Mouse (Mus musculus): ENCODE results near the gene Gpr180. TPM values are rescaled to one million over a fixed set of nuclear protein-coding genes. Genes with fewer than 3 reads are reported as not detected.

Gene Gpr180
- polyA plus RNA-seq, 1 experiment: 34.6 TPM

DNA sequence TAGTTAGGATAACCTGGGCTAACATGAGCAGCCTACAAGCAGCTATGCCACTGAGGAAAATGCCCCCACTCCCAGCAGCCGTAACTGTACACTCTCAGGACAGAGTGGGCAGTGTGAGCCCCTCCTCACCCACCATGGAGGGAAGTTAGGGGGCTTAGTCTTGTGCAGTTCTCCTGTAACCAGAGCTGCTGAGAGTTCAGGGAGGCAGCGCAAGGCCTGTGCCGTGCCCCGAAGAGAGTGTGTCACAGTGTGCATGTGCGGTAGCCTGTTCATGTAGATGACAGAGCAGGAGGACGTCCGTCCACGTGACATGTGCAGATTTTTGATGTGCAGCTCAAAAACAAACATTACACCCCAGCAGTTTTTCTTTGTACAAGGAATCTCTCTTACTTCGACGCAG is 19.8 kb downstream of the Gpr180 start:
- H3K27ac ChIP-seq (ENCODE audit: insufficient read depth, low read depth, low read length): no peak overlapping the region
- no peaks in the 10 kb centered on the region for H3K4me1 ChIP-seq (ENCODE audit: control insufficient read depth, insufficient read depth, low read length)
- no peak overlapping the region for H3K4me3 ChIP-seq (ENCODE audit: insufficient read depth, low read depth, low read length)
- WGBS: 79% methylated on average over 10 of the region's 10 CpGs
- TF ChIP-seq CTCF (conservative IDR thresholded peaks at IDR 0.05; ENCODE audit: insufficient read depth, insufficient read length, low read depth, low read length) (no peak), POLR2A (IDR thresholded peaks at IDR 0.05; ENCODE audit: low read depth, low read length) (no peak)
- no peaks in the 10 kb centered on the region for H3K27me3 ChIP-seq (replicated peaks; ENCODE audit: control insufficient read depth, insufficient read depth, low read length)
- peaks cover 3% of the 10 kb centered on the region for H3K36me3 ChIP-seq (ENCODE audit: control insufficient read depth, insufficient read depth, low read length)
- DNase-seq: no peak

DNA sequence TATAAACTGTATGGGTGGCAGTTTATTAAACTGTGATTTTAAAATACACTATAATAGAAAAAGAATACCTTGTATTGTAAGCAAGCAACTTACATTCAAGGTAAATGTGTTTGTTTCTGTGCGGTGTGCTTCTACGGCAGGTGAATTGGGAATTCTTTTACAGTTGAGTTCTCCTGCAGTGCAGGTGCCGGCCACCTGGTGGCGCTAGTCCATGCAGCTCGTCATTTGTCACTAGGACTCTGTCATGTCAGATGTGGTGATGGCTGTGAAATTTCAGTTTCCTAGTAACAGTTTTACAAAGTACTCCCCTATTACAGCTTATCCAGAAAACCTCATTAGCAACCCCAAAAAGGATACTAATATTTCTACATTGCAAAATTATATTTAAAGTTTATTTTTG is 20.2 kb downstream of the Gpr180 start:
- Histone ChIP-seq H3K4me1 (ENCODE audit: control insufficient read depth, insufficient read depth, low read length) (no peaks in the 10 kb centered on the region), H3K27ac (ENCODE audit: insufficient read depth, low read depth, low read length) (no peak overlapping the region), H3K27me3 (replicated peaks; ENCODE audit: control insufficient read depth, insufficient read depth, low read length) (no peaks in the 10 kb centered on the region), H3K36me3 (ENCODE audit: control insufficient read depth, insufficient read depth, low read length) (peaks cover 3% of the 10 kb centered on the region), H3K4me3 (ENCODE audit: insufficient read depth, low read depth, low read length) (no peak overlapping the region)
- 28% methylated on average over 5 of the region's 5 CpGs for whole genome bisulfite sequencing
- TF ChIP-seq CTCF (conservative IDR thresholded peaks at IDR 0.05; ENCODE audit: insufficient read depth, insufficient read length, low read depth, low read length) (peak; percentile 84), POLR2A (IDR thresholded peaks at IDR 0.05; ENCODE audit: low read depth, low read length) (no peak)
- DNase-seq: peak; percentile 44

DNA sequence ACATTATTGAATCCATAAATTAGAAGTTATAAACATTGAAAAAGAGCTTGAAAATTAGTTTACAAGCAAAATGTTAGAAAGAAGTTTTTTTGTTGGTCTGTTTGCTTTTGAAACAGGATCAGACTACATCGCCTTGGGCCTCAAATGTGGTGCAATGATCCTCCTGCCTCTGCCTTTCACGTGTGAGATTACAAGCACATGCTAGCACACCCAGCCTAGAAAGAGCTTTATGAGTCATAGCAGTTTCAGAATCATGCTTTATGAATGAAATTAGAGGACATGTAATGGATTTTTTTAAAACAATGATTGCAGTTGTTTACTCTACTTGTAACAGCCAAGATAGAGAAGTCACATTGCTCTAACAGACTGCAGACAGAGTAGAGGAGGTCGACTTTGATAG is 24.8 kb downstream of the Gpr180 start:
- Histone ChIP-seq H3K36me3 (ENCODE audit: control insufficient read depth, insufficient read depth, low read length) (peaks cover 3% of the 10 kb centered on the region), H3K4me1 (ENCODE audit: control insufficient read depth, insufficient read depth, low read length) (no peaks in the 10 kb centered on the region), H3K4me3 (ENCODE audit: insufficient read depth, low read depth, low read length) (no peak overlapping the region), H3K27ac (ENCODE audit: insufficient read depth, low read depth, low read length) (no peak overlapping the region), H3K27me3 (replicated peaks; ENCODE audit: control insufficient read depth, insufficient read depth, low read length) (no peaks in the 10 kb centered on the region)
- WGBS: 75% methylated on average over 3 of the region's 3 CpGs
- TF ChIP-seq POLR2A (IDR thresholded peaks at IDR 0.05; ENCODE audit: low read depth, low read length): no peak
- no peak for TF ChIP-seq CTCF (conservative IDR thresholded peaks at IDR 0.05; ENCODE audit: insufficient read depth, insufficient read length, low read depth, low read length)
- DNase-seq: no peak

DNA sequence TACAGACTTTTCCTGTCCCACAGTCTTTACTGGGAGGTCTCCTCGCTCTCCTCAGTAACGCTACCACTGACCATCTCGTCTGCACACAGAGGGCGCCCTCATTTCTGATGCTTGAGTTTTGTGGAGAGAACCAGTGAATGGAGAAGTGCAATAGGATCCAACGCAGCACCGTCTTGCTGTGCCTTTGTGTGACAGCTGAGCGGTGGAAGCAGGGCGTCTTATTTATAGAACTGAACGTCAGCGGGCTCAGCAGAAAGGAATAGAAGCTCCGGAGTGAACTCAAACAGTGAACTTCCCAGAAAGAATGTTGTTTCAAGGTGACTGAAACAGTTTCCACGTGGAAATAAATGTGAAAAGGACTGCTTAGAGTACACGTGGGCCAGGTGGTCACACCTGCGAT is 25.7 kb downstream of the Gpr180 start:
- no peaks in the 10 kb centered on the region for H3K4me1 ChIP-seq (ENCODE audit: control insufficient read depth, insufficient read depth, low read length)
- TF ChIP-seq CTCF (conservative IDR thresholded peaks at IDR 0.05; ENCODE audit: insufficient read depth, insufficient read length, low read depth, low read length) (no peak), POLR2A (IDR thresholded peaks at IDR 0.05; ENCODE audit: low read depth, low read length) (no peak)
- DNase-seq: no peak

DNA sequence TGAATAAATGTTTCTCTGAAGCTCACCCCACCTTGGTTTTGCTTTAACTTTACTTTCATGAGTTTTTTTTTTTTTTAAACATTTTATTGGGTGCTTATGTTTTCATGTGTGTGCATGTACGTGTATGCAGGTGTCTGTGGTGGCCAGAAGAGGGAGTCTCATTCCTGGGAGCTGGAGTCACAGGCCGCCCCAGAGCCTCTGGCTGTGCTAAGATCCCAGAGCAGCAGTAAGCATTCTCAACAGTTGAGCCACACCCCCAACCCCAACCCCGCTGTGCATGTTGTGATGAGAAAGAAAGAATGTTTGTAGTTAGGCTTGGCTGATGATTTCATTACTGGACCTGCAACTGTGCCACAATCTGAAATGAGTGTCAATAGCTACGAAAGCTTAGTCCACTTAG is 31.8 kb downstream of the Gpr180 start:
- TF ChIP-seq CTCF (conservative IDR thresholded peaks at IDR 0.05; ENCODE audit: insufficient read depth, insufficient read length, low read depth, low read length) (no peak), POLR2A (IDR thresholded peaks at IDR 0.05; ENCODE audit: low read depth, low read length) (no peak)
- no peaks in the 10 kb centered on the region for H3K27me3 ChIP-seq (replicated peaks; ENCODE audit: control insufficient read depth, insufficient read depth, low read length)
- DNase-seq: no peak
- no peaks in the 10 kb centered on the region for H3K4me1 ChIP-seq (ENCODE audit: control insufficient read depth, insufficient read depth, low read length)
- H3K4me3 ChIP-seq (ENCODE audit: insufficient read depth, low read depth, low read length): no peak overlapping the region
- no peaks in the 10 kb centered on the region for H3K36me3 ChIP-seq (ENCODE audit: control insufficient read depth, insufficient read depth, low read length)
- H3K27ac ChIP-seq (ENCODE audit: insufficient read depth, low read depth, low read length): no peak overlapping the region
- WGBS: 100% methylated on average over 4 of the region's 4 CpGs

More for the DNA sequence above, 25.7 kb downstream of the Gpr180 start:
- no peak overlapping the region for H3K4me3 ChIP-seq (ENCODE audit: insufficient read depth, low read depth, low read length)
- H3K36me3 ChIP-seq (ENCODE audit: control insufficient read depth, insufficient read depth, low read length): peaks cover 3% of the 10 kb centered on the region
- no peak overlapping the region for H3K27ac ChIP-seq (ENCODE audit: insufficient read depth, low read depth, low read length)
- WGBS: 81% methylated on average over 14 of the region's 14 CpGs
- no peaks in the 10 kb centered on the region for H3K27me3 ChIP-seq (replicated peaks; ENCODE audit: control insufficient read depth, insufficient read depth, low read length)

DNA sequence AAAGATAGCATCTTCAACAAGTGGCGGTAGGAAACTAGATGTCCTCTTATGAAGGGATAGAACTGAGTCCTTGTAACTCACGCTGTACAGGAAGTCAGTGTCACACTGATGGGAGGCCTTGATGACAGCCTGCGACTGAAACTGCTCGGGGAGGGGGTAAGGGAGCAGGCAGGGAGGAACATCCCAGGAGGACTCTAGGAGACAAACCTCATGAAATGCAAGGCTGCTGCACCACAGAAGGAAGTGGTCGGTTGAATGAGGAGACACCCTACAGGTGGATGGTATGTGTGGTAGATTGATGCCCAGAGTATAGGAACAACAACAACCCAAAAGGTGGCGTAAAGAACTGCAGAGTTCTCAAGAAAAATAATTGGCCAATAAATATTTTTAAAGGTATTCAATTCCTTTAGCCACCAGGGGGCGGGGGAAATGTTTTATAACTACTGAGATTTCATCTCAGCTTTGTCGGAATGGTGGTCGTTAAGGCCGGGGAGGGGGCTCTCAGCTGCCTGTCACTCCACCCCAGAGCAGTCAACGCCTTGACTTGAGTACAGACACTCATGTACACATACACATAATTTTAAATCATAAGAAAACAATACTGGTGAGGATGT is 36.7 kb downstream of the Gpr180 start:
- Histone ChIP-seq H3K36me3 (ENCODE audit: control insufficient read depth, insufficient read depth, low read length) (no peaks in the 10 kb centered on the region), H3K27me3 (replicated peaks; ENCODE audit: control insufficient read depth, insufficient read depth, low read length) (no peaks in the 10 kb centered on the region), H3K4me3 (ENCODE audit: insufficient read depth, low read depth, low read length) (no peak overlapping the region), H3K4me1 (ENCODE audit: control insufficient read depth, insufficient read depth, low read length) (no peaks in the 10 kb centered on the region), H3K27ac (ENCODE audit: insufficient read depth, low read depth, low read length) (no peak overlapping the region)
- 62% methylated on average over 11 of the region's 11 CpGs for WGBS
- no peak for DNase-seq
- no peak for TF ChIP-seq CTCF (conservative IDR thresholded peaks at IDR 0.05; ENCODE audit: insufficient read depth, insufficient read length, low read depth, low read length)
- TF ChIP-seq POLR2A (IDR thresholded peaks at IDR 0.05; ENCODE audit: low read depth, low read length): no peak

DNA sequence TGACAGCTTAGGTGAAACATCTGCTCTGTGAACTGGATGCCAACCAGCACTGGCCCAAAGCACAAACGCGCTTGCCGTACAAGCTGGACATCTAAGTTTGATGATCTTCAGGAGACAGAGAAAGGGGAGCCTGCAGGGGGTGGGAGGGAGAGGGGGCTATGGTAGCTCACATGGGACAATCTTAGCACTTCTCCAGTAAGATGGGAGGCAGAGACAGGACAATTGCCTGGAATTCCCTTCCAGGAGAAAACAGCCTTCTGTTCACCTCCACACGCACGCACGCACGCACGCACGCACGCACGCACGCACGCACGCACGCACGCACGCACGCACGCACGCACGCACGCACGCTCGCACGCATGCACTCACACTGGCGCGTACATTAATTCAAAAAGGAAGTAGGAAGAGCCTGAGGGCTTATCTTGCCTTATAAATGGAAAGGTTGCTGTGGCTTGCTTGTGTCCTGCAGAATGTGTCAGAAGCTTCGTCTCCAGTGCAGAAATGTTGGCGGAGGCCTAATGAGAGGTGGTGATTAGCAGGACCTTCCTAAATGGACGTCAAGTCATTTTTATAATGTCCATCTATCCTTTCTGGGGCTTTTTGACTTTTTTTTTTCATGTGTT is 38.2 kb downstream of the Gpr180 start:
- TF ChIP-seq POLR2A (IDR thresholded peaks at IDR 0.05; ENCODE audit: low read depth, low read length): no peak
- TF ChIP-seq CTCF (conservative IDR thresholded peaks at IDR 0.05; ENCODE audit: insufficient read depth, insufficient read length, low read depth, low read length): no peak
- 85% methylated on average over 30 of the region's 30 CpGs for WGBS

More for the DNA sequence above, 38.2 kb downstream of the Gpr180 start:
- Histone ChIP-seq H3K4me1 (ENCODE audit: control insufficient read depth, insufficient read depth, low read length) (no peaks in the 10 kb centered on the region), H3K36me3 (ENCODE audit: control insufficient read depth, insufficient read depth, low read length) (no peaks in the 10 kb centered on the region), H3K27ac (ENCODE audit: insufficient read depth, low read depth, low read length) (no peak overlapping the region), H3K4me3 (ENCODE audit: insufficient read depth, low read depth, low read length) (no peak overlapping the region), H3K27me3 (replicated peaks; ENCODE audit: control insufficient read depth, insufficient read depth, low read length) (no peaks in the 10 kb centered on the region)
- DNase-seq: no peak

All from kidney, adult 2 months (tissue).